Mouse (Mus musculus): ENCODE measurements around the gene Gnat3.
"Not testable (repeated sequence)": the region's sequence is repeated elsewhere in the genome, so short reads cannot be mapped to it uniquely, and the experiment has no call there.

Gene Gnat3

GRCm38 (mm10) chr5:17962249-17962648, at the start of gene Gnat3:
Gene Gnat3 (plus strand): TSS chr5:17962549.
- no peak for DNase-seq (ENCODE audit: extremely low spot score, low read depth, low spot score)

- no peak for DNase-seq (ENCODE audit: extremely low spot score, low read depth, low spot score)
These were observed 43.4 kb upstream of the Gnat3 start for GRCm38 (mm10) chr5:17918966-17919365.

GRCm38 (mm10) chr5:17923648-17924047, 38.7 kb upstream of the Gnat3 start:
- DNase-seq (ENCODE audit: extremely low spot score, low read depth, low spot score), result no peak

- no peak for DNase-seq (ENCODE audit: extremely low spot score, low read depth, low spot score)
These were observed 38.2 kb upstream of the Gnat3 start for GRCm38 (mm10) chr5:17924085-17924518.

GRCm38 (mm10) chr5:17928471-17928870, 33.9 kb upstream of the Gnat3 start:
- no peak for DNase-seq (ENCODE audit: extremely low spot score, low read depth, low spot score)

DNA sequence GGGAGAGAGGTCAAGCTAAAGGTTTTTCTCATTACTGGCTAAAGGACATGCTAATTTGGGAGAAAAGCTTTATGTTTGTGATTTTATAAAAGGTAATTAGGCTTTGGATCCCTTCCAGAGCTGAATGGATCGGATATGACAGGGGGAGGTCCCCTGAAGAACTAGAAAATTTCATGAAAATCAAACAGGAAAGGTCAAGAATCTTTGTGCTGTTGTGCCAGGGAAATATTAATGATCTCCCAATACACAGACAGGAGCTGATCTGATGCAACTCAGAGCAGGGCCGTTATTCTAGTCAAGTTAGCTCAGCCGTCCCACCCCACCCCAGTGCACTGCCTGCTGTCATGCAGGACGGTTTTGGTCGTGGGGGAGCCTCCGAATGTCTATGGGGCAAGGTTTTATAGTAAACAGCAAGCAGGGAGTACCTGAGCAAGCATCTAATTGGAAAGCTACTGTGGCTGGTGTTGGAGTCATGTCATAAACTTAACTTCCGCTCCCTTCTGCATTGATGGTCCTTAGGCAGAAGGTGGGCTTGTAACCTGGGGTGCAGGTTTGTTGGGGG, 33.3 kb upstream of the Gnat3 start:
- DNase-seq (ENCODE audit: extremely low spot score, low read depth, low spot score), result no peak

- DNase-seq (ENCODE audit: extremely low spot score, low read depth, low spot score), result not testable (repeated sequence)
These were observed 30.8 kb upstream of the Gnat3 start for GRCm38 (mm10) chr5:17931588-17931987.

- DNase-seq (ENCODE audit: extremely low spot score, low read depth, low spot score), result no peak
These were observed 27.8 kb upstream of the Gnat3 start for GRCm38 (mm10) chr5:17934501-17934900.

- no peak for DNase-seq (ENCODE audit: extremely low spot score, low read depth, low spot score)
These were observed 24.0 kb upstream of the Gnat3 start for GRCm38 (mm10) chr5:17938170-17938939.

GRCm38 (mm10) chr5:17956468-17956867, 5.9 kb upstream of the Gnat3 start:
- no peak for DNase-seq (ENCODE audit: extremely low spot score, low read depth, low spot score)

GRCm38 (mm10) chr5:17969704-17970390, 7.5 kb downstream of the Gnat3 start:
- DNase-seq (ENCODE audit: extremely low spot score, low read depth, low spot score), result no peak

DNA sequence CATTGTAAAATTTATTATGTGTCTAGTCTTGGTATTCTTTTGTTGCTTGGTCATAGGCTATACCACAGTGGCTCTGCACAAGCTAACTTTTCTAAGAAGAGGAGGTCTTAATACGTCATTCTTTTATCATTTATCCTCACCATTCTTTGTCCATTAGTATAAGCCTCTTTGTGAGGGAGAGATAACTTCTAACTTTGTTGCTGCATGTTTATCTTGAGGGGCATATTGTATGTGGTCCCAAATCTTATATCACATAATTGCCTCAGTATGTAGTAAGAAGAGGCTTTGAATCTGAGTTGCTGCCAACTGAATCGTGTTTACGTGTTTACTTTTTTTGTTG, 8.0 kb downstream of the Gnat3 start:
- DNase-seq (ENCODE audit: extremely low spot score, low read depth, low spot score), result no peak

GRCm38 (mm10) chr5:17980501-17981121, 18.3 kb downstream of the Gnat3 start:
- DNase-seq (ENCODE audit: extremely low spot score, low read depth, low spot score), result no peak

DNA sequence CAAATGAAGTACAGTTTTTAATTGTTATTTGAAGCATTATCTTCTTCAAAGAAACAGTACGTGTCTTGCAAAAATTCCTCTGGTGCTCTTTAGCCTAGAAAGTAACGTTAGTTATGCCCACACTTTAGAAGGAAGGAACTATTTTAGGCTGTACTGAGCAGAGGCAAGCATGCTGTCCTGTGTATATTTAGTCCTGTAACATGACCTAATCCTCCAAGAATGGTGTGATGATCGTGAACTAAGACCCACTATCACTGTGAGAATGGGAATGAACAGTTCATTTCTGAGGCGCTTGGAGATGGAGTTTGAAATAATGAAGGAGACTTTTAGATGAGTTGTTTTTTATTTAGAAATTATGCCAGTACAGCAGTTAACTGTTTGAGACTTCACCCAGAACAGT, 20.4 kb downstream of the Gnat3 start:
- DNase-seq (ENCODE audit: extremely low spot score, low read depth, low spot score), result no peak

GRCm38 (mm10) chr5:17984522-17984921, 22.2 kb downstream of the Gnat3 start:
- DNase-seq (ENCODE audit: extremely low spot score, low read depth, low spot score), result no peak

GRCm38 (mm10) chr5:17986611-17987010, 24.3 kb downstream of the Gnat3 start:
- no peak for DNase-seq (ENCODE audit: extremely low spot score, low read depth, low spot score)

- no peak for DNase-seq (ENCODE audit: extremely low spot score, low read depth, low spot score)
These were observed 28.3 kb downstream of the Gnat3 start for GRCm38 (mm10) chr5:17990618-17991017.

DNA sequence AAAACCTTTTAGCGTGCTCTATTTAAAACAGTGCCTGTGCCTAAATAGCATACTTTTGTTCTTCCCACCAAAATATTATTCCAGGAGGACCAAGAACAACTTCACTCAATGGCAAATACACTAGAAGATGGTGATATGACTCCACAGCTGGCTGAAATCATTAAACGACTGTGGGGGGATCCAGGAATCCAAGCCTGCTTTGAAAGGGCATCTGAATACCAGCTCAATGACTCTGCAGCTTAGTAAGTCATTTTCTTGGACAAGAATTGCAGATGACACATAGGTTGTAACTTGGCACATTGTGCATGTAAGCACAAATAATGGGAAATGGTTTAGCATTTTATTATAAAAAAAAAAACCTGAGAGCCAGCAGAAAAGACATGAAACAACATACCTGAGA, 37.2 kb downstream of the Gnat3 start:
- DNase-seq (ENCODE audit: extremely low spot score, low read depth, low spot score), result no peak

DNA sequence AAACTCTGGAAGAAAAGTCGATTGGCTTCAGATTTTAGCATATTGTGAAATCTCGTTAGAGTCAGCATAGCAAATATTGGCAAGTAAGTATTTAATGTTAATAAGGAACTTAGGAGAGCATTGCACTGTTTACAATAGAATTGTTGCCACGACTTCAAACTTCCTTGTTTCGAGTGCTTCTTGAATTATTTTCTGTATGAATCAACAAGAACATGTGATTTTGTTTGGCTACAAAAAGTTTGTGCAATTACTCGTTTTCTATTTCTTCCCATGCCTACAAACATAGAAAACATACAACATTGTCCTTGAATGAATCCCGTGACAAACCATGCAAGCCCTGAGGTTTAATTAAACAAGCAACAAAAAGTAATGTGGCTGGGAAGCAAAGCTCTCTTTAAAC, 37.8 kb downstream of the Gnat3 start:
- no peak for DNase-seq (ENCODE audit: extremely low spot score, low read depth, low spot score)

DNA sequence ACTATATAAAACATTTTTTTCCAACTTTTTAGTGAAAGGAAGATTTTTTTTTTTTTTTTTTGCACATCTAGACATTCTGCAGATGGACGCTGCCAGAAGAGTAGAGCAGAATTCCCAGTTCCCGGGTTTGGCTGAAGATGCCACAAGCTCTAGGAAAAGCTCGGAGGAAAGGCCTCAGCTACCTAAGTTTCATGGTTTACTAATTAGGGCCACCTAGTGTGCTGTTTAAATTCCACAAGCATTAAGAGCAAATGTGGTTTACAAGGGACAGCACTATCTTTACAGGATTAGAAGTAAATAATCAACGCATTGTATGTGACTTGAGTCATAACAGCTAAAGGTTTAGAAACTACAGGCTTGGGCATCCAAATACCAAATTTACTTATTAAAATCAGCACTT, 39.3 kb downstream of the Gnat3 start:
- DNase-seq (ENCODE audit: extremely low spot score, low read depth, low spot score), result no peak

- no peak for DNase-seq (ENCODE audit: extremely low spot score, low read depth, low spot score)
These were observed 41.3 kb downstream of the Gnat3 start for GRCm38 (mm10) chr5:18003675-18004074.

Measured in hindlimb bud, embryonic 11.5 days (tissue).